Mouse (Mus musculus) small intestine, adult 2 months (tissue): Measurements from ENCODE around the gene Asrgl1.

Source experiments
- CTCF ChIP-seq: fragments of 200-500 bp; IDR thresholded peaks from 2 replicates; pipeline ENCODE4 v1.5.1; 2012; ENCODE audit warnings: low read depth, mild to moderate bottlenecking, control low read depth, inconsistent platforms, low read length, moderate library complexity, mixed read lengths; ENCODE audit not compliant: insufficient replicate concordance, insufficient read length; ENCODE audit errors: extremely low read depth
- POLR2A ChIP-seq: fragments of 200-500 bp; IDR thresholded peaks from 2 replicates; pipeline ENCODE4 v1.6.1; 2012; ENCODE audit warnings: low read depth, mild to moderate bottlenecking, control low read depth, inconsistent platforms, low read length, moderate library complexity

GRCm38 (mm10) chr19:9083010-9083355, 52.5 kb downstream of the Asrgl1 start:
- TF ChIP-seq POLR2A (no peak), CTCF (no peak)
